Mouse (Mus musculus) G1E (cell line): ENCODE measurements at regions not wholly inside any gene's neighbourhood (a gene's known extent, or its start where the extent isn't known, plus 50 kb on each side); places are given as distances from the start of the nearest gene placed in this dataset.

Experiments
- ATAC-seq: 2 replicates; pipeline ENCODE4 v1.8.0; 2016; ENCODE audit warnings: mild to moderate bottlenecking; ENCODE audit not compliant: insufficient number of reproducible peaks, poor library complexity, low FRiP score, severe bottlenecking; ENCODE audit errors: extremely low read depth
- DNase-seq: peaks from one replicate; pipeline ENCODE4 v3.0.0; 2012; ENCODE audit warnings: low spot score
- H3K27me3 ChIP-seq: 2 replicates; pipeline ENCODE4 v1.6.1; 2012; ENCODE audit warnings: mild to moderate bottlenecking, low read length, inconsistent platforms; ENCODE audit not compliant: insufficient read depth
- H3K36me3 ChIP-seq: replicated peaks from 2 replicates; pipeline ENCODE3; 2012; ENCODE audit warnings: mild to moderate bottlenecking, inconsistent platforms
- H3K4me1 ChIP-seq: 2 replicates; pipeline ENCODE4 v1.6.1; 2012; ENCODE audit warnings: low read depth, low read length, inconsistent platforms, mixed read lengths; ENCODE audit not compliant: insufficient read depth
- H3K4me3 ChIP-seq: 2 replicates; pipeline ENCODE4 v1.5.1; 2012; ENCODE audit warnings: low read depth, mild to moderate bottlenecking, inconsistent platforms, low read length, moderate library complexity, mixed read lengths
- H3K9me3 ChIP-seq: replicated peaks from 2 replicates; pipeline ENCODE4 v1.6.1; 2012; ENCODE audit warnings: inconsistent platforms
- CTCF ChIP-seq: IDR thresholded peaks from 2 replicates; pipeline ENCODE4 v1.5.1; 2012; ENCODE audit warnings: low read depth, low read length, inconsistent platforms, mixed read lengths
- GATA1 ChIP-seq: IDR thresholded peaks from 2 replicates; pipeline ENCODE4 v1.6.1; 2012; ENCODE audit warnings: borderline replicate concordance, low read length, inconsistent platforms, mixed read lengths
- GATA2 ChIP-seq: IDR thresholded peaks from 2 replicates; pipeline ENCODE4 v1.6.1; 2012; ENCODE audit warnings: low read depth, low read length, inconsistent platforms, borderline replicate concordance
- POLR2AphosphoS5 ChIP-seq: IDR thresholded peaks from 2 replicates; pipeline ENCODE4 v1.6.1; 2012; ENCODE audit warnings: low read depth, low read length, inconsistent platforms; ENCODE audit not compliant: insufficient replicate concordance
- TAL1 ChIP-seq: conservative IDR thresholded peaks from 2 replicates; pipeline ENCODE4 v1.6.1; 2012; ENCODE audit warnings: low read depth, low read length, inconsistent platforms, mixed read lengths

- no peak for ATAC-seq
- TF ChIP-seq GATA2 (no peak), POLR2AphosphoS5 (no peak), GATA1 (no peak)
- no peaks in the 10 kb centered on the region; the same call in 1 of the 2 replicates for H3K27me3 ChIP-seq
- H3K4me1 ChIP-seq = no peaks in the 10 kb centered on the region
- H3K36me3 ChIP-seq = no peaks in the 10 kb centered on the region
- DNase-seq = no peak
- no peaks in the 10 kb centered on the region for H3K9me3 ChIP-seq
- H3K4me3 ChIP-seq = no peak overlapping the region
Measured at GRCm38 (mm10) chr13:44238308-44238707, 453.7 kb downstream of the Cd83 start.

GRCm38 (mm10) chr13:44243211-44243610 lies 458.6 kb downstream of the Cd83 start:
- Histone ChIP-seq H3K27me3 (peaks cover 8% of the 10 kb centered on the region), H3K9me3 (no peaks in the 10 kb centered on the region), H3K36me3 (no peaks in the 10 kb centered on the region), H3K4me3 (no peak overlapping the region), H3K4me1 (no peaks in the 10 kb centered on the region)
- no peak for DNase-seq
- TF ChIP-seq POLR2AphosphoS5 (no peak), CTCF (no peak), GATA2 (no peak)
- ATAC-seq = no peak

GRCm38 (mm10) chr13:44246714-44247251 lies 462.2 kb downstream of the Cd83 start:
- no peaks in the 10 kb centered on the region; the same call in 1 of the 2 replicates for H3K4me1 ChIP-seq
- H3K4me3 ChIP-seq = no peak overlapping the region
- H3K9me3 ChIP-seq = no peaks in the 10 kb centered on the region
- peaks cover 8% of the 10 kb centered on the region for H3K27me3 ChIP-seq
- H3K36me3 ChIP-seq = no peaks in the 10 kb centered on the region
- TF ChIP-seq TAL1 (no peak), GATA2 (no peak), POLR2AphosphoS5 (no peak), CTCF (no peak)
- no peak for DNase-seq
- no peak for ATAC-seq

GRCm38 (mm10) chr13:44247861-44248260 lies 463.3 kb downstream of the Cd83 start:
- TF ChIP-seq CTCF (no peak), GATA1 (no peak), TAL1 (no peak), GATA2 (no peak)
- Histone ChIP-seq H3K9me3 (no peaks in the 10 kb centered on the region), H3K4me3 (no peak overlapping the region), H3K27me3 (peaks cover 10% of the 10 kb centered on the region), H3K4me1 (no peaks in the 10 kb centered on the region; the same call in 1 of the 2 replicates), H3K36me3 (no peaks in the 10 kb centered on the region)
- DNase-seq = no peak
- no peak for ATAC-seq

GRCm38 (mm10) chr13:44248401-44248800 lies 463.8 kb downstream of the Cd83 start:
- Histone ChIP-seq H3K9me3 (no peaks in the 10 kb centered on the region), H3K36me3 (no peaks in the 10 kb centered on the region), H3K4me1 (no peaks in the 10 kb centered on the region; the same call in 1 of the 2 replicates), H3K27me3 (peaks cover 10% of the 10 kb centered on the region), H3K4me3 (no peak overlapping the region)
- TF ChIP-seq POLR2AphosphoS5 = no peak
- no peak for TF ChIP-seq TAL1
- no peak for TF ChIP-seq GATA2
- TF ChIP-seq CTCF = no peak
- TF ChIP-seq GATA1 = no peak
- ATAC-seq = no peak
- DNase-seq = no peak

- no peaks in the 10 kb centered on the region for H3K9me3 ChIP-seq
- DNase-seq (no peak), ATAC-seq (no peak)
- no peaks in the 10 kb centered on the region; the same call in 1 of the 2 replicates for H3K4me1 ChIP-seq
- H3K36me3 ChIP-seq = no peaks in the 10 kb centered on the region
- TF ChIP-seq CTCF = no peak
- no peak for TF ChIP-seq GATA2
- no peak for TF ChIP-seq TAL1
- no peak for TF ChIP-seq POLR2AphosphoS5
- TF ChIP-seq GATA1 = no peak
- H3K4me3 ChIP-seq = no peak overlapping the region
- peaks cover 10% of the 10 kb centered on the region for H3K27me3 ChIP-seq
Measured at GRCm38 (mm10) chr13:44249119-44249518, 464.5 kb downstream of the Cd83 start.

- H3K36me3 ChIP-seq = no peaks in the 10 kb centered on the region
- TF ChIP-seq CTCF (no peak), GATA1 (no peak), POLR2AphosphoS5 (no peak), TAL1 (no peak)
- ATAC-seq (no peak), DNase-seq (no peak)
- no peaks in the 10 kb centered on the region for H3K9me3 ChIP-seq
- no peaks in the 10 kb centered on the region; the same call in 1 of the 2 replicates for H3K4me1 ChIP-seq
- peaks cover 10% of the 10 kb centered on the region for H3K27me3 ChIP-seq
- no peak overlapping the region for H3K4me3 ChIP-seq
Measured at GRCm38 (mm10) chr13:44250474-44251201, 466.1 kb downstream of the Cd83 start.
